Mouse (Mus musculus) heart, postnatal 0 days (tissue): Measurements from ENCODE around the gene Cttn.

Experiments
- CTCF ChIP-seq: IDR thresholded peaks from 2 replicates; pipeline ENCODE4 v1.5.1; 2016; ENCODE audit warnings: antibody characterized with exemption, control low read depth, low read depth
- EP300 ChIP-seq: IDR thresholded peaks from 2 replicates; pipeline ENCODE4 v1.6.1; 2016; ENCODE audit warnings: antibody characterized with exemption, low read depth

- TF ChIP-seq CTCF (no peak), EP300 (no peak)
Observed at GRCm38 (mm10) chr7:144471103-144471502, 294 bp upstream of the Cttn start.
